Mouse (Mus musculus): ENCODE data around the gene Bmp4. TPM values are rescaled to one million over a fixed set of nuclear protein-coding genes. Genes with fewer than 3 reads are reported as not detected.

Gene Bmp4
- polyA plus RNA-seq, 1 experiment from 2014 or later: 34.3 TPM

DNA sequence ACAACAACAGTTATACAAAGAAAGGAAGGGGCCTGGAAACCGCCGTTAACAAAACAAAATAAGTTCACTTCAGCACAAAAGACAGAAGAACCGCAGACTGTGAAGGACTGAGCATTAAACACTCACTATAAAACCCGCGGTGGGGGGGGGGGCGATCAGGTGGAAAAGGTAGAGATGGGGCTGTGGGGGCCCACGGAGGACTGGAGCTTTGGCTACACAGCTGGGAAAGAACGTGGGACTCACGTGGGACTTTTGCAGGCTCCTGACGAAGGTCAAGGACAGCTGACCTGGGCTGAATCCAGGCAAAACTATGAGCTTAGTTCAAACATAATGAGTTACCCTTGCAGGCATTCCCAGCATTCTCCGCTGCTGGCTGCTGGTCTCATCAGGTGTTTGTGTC lies 28.8 kb upstream of the Bmp4 start:
- Histone ChIP-seq H3K36me3 (ENCODE audit: insufficient read depth, low read length) (no peaks in the 10 kb centered on the region), H3K9me3 (ENCODE audit: low read length) (no peaks in the 10 kb centered on the region; the same call in 1 of the 2 replicates), H3K27me3 (replicated peaks; ENCODE audit: insufficient read depth, low read length) (no peaks in the 10 kb centered on the region), H3K9ac (replicated peaks; ENCODE audit: low read depth) (no peak overlapping the region), H3K27ac (ENCODE audit: low read length) (no peak overlapping the region), H3K4me3 (ENCODE audit: low read depth, low read length) (no peak overlapping the region), H3K4me1 (ENCODE audit: insufficient read depth, low read depth, low read length) (no peaks in the 10 kb centered on the region), H3K4me2 (replicated peaks; ENCODE audit: low read depth, low read length) (no peak overlapping the region)
- DNase-seq (ENCODE audit: low spot score) (no peak), ATAC-seq (no peak)
- 60% methylated on average over 11 of the region's 11 CpGs for WGBS
- no peak for TF ChIP-seq CTCF (IDR thresholded peaks at IDR 0.05)
- no peak for TF ChIP-seq EP300 (IDR thresholded peaks at IDR 0.05)

DNA sequence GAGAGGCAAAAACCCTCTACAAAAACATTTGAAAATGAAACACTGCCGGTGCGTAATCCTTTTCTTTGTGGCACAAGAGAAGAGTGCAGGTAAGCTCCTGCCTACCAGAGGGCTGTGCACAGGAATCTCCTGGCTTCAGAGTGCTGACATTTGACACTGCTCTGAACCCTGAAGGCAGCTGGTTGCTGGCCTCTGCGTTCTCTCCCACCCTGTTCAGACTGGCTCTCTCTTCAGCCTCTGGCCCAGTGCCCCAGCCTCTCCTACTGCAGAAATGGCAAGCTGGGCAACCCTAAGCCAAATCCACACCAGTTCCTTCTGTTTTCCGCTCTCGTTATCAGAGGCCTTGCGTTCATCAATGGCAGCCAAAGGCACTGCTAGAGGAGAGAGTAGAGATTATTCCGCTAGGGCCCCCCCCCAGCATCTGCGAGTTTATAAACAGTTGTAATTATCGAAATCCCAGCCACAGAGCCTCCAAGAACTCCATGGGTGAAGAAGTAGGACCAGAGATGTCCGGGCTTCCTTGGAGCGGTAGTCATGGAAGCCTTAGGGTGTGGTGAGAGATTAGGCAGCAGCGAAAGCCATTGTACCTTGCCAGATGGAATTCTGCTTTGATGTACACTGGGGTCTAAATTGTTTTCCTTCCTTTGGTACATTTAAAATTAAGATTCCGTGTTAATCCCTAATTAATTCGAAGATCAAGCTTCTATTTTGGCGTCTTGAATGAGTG lies 28.1 kb upstream of the Bmp4 start:
- H3K9ac ChIP-seq (replicated peaks; ENCODE audit: low read depth): no peak overlapping the region
- H3K4me3 ChIP-seq (ENCODE audit: low read depth, low read length): no peak overlapping the region
- ATAC-seq: no peak
- no peak for DNase-seq (ENCODE audit: low spot score)
- TF ChIP-seq EP300 (IDR thresholded peaks at IDR 0.05): no peak
- TF ChIP-seq CTCF (IDR thresholded peaks at IDR 0.05): no peak
- H3K27ac ChIP-seq (ENCODE audit: low read length): no peak overlapping the region
- H3K27me3 ChIP-seq (replicated peaks; ENCODE audit: insufficient read depth, low read length): no peaks in the 10 kb centered on the region
- WGBS: 76% methylated on average over 15 of the region's 15 CpGs
- no peak overlapping the region for H3K4me2 ChIP-seq (replicated peaks; ENCODE audit: low read depth, low read length)
- no peaks in the 10 kb centered on the region; the same call in 1 of the 2 replicates for H3K9me3 ChIP-seq (ENCODE audit: low read length)
- H3K4me1 ChIP-seq (ENCODE audit: insufficient read depth, low read depth, low read length): no peaks in the 10 kb centered on the region
- H3K36me3 ChIP-seq (ENCODE audit: insufficient read depth, low read length): no peaks in the 10 kb centered on the region

- Histone ChIP-seq H3K36me3 (ENCODE audit: insufficient read depth, low read length) (no peaks in the 10 kb centered on the region), H3K4me1 (ENCODE audit: insufficient read depth, low read depth, low read length) (no peaks in the 10 kb centered on the region), H3K9ac (replicated peaks; ENCODE audit: low read depth) (no peak overlapping the region), H3K27ac (ENCODE audit: low read length) (no peak overlapping the region), H3K4me2 (replicated peaks; ENCODE audit: low read depth, low read length) (no peak overlapping the region), H3K9me3 (ENCODE audit: low read length) (no peaks in the 10 kb centered on the region; the same call in 1 of the 2 replicates), H3K4me3 (ENCODE audit: low read depth, low read length) (no peak overlapping the region), H3K27me3 (replicated peaks; ENCODE audit: insufficient read depth, low read length) (no peaks in the 10 kb centered on the region)
- DNase-seq (ENCODE audit: low spot score) (no peak), ATAC-seq (no peak)
- 74% methylated on average over 7 of the region's 7 CpGs for WGBS
- TF ChIP-seq CTCF (IDR thresholded peaks at IDR 0.05): no peak
- no peak for TF ChIP-seq EP300 (IDR thresholded peaks at IDR 0.05)
Observed at GRCm38 (mm10) chr14:46412497-46413000, 22.1 kb upstream of the Bmp4 start.

- Histone ChIP-seq H3K27me3 (replicated peaks; ENCODE audit: insufficient read depth, low read length) (no peaks in the 10 kb centered on the region), H3K9me3 (ENCODE audit: low read length) (no peaks in the 10 kb centered on the region; the same call in 1 of the 2 replicates), H3K36me3 (ENCODE audit: insufficient read depth, low read length) (no peaks in the 10 kb centered on the region), H3K27ac (ENCODE audit: low read length) (no peak overlapping the region), H3K4me1 (ENCODE audit: insufficient read depth, low read depth, low read length) (no peaks in the 10 kb centered on the region), H3K4me3 (ENCODE audit: low read depth, low read length) (no peak overlapping the region), H3K9ac (replicated peaks; ENCODE audit: low read depth) (no peak overlapping the region), H3K4me2 (replicated peaks; ENCODE audit: low read depth, low read length) (no peak overlapping the region)
- DNase-seq (ENCODE audit: low spot score) (no peak), ATAC-seq (no peak)
- WGBS: 62% methylated on average over 4 of the region's 4 CpGs
- TF ChIP-seq CTCF (IDR thresholded peaks at IDR 0.05): no peak
- TF ChIP-seq EP300 (IDR thresholded peaks at IDR 0.05): no peak
Observed at GRCm38 (mm10) chr14:46410557-46411120, 20.2 kb upstream of the Bmp4 start.

DNA sequence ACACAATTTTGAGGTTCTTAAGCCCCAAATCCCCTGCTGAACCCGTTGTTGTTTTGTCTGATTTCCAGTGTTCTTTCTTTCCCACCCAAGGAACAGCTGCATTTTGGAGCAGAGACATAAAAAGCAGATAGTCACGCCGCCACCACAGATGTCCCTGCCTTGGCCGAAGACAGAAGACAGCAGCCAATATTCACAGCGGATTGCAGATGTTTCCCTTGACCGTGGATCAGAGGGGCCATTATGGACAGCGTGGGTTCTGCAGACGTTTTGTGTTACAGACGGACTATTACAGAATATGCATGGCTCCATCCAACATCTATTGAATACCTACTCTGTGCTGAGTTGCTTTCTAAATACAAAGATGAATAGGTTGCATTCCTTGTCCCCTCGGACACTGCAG lies 18.5 kb upstream of the Bmp4 start:
- DNase-seq (ENCODE audit: low spot score): no peak
- WGBS: 70% methylated on average over 10 of the region's 10 CpGs
- H3K4me2 ChIP-seq (replicated peaks; ENCODE audit: low read depth, low read length): no peak overlapping the region
- no peak overlapping the region for H3K9ac ChIP-seq (replicated peaks; ENCODE audit: low read depth)
- H3K4me3 ChIP-seq (ENCODE audit: low read depth, low read length): no peak overlapping the region
- H3K27ac ChIP-seq (ENCODE audit: low read length): no peak overlapping the region
- H3K36me3 ChIP-seq (ENCODE audit: insufficient read depth, low read length): no peaks in the 10 kb centered on the region
- no peaks in the 10 kb centered on the region for H3K9me3 ChIP-seq (ENCODE audit: low read length)
- H3K4me1 ChIP-seq (ENCODE audit: insufficient read depth, low read depth, low read length): no peaks in the 10 kb centered on the region
- no peak for ATAC-seq
- TF ChIP-seq CTCF (IDR thresholded peaks at IDR 0.05) (no peak), EP300 (IDR thresholded peaks at IDR 0.05) (no peak)
- H3K27me3 ChIP-seq (replicated peaks; ENCODE audit: insufficient read depth, low read length): no peaks in the 10 kb centered on the region

DNA sequence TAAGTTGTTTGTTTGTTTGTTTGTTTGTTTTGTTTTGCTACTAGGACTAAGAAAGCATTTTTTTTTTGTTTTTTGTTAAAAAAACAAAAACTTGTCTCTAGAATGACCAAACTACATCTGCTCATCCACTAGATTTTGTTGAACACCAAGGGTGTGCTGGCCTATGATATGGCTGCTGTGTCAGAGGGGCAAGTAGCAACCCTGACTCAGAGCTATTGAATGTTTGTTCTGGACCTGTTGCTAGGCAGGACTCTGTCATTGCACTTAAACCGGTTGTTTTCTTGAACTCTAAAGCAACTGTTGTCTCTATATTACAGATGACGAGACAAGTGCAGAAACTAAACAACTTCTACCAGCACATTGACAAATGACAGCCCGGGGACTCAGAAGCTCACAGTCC lies 17.9 kb upstream of the Bmp4 start:
- DNase-seq (ENCODE audit: low spot score): peak; percentile 44
- no peak overlapping the region for H3K4me2 ChIP-seq (replicated peaks; ENCODE audit: low read depth, low read length)
- no peaks in the 10 kb centered on the region for H3K4me1 ChIP-seq (ENCODE audit: insufficient read depth, low read depth, low read length)
- H3K36me3 ChIP-seq (ENCODE audit: insufficient read depth, low read length): no peaks in the 10 kb centered on the region
- peak; percentile 55 for ATAC-seq
- H3K9me3 ChIP-seq (ENCODE audit: low read length): no peaks in the 10 kb centered on the region
- no peak overlapping the region for H3K27ac ChIP-seq (ENCODE audit: low read length)
- 62% methylated on average over 3 of the region's 3 CpGs for whole genome bisulfite sequencing
- no peak overlapping the region for H3K4me3 ChIP-seq (ENCODE audit: low read depth, low read length)
- TF ChIP-seq CTCF (IDR thresholded peaks at IDR 0.05) (no peak), EP300 (IDR thresholded peaks at IDR 0.05) (no peak)
- no peaks in the 10 kb centered on the region for H3K27me3 ChIP-seq (replicated peaks; ENCODE audit: insufficient read depth, low read length)
- H3K9ac ChIP-seq (replicated peaks; ENCODE audit: low read depth): no peak overlapping the region
